Mouse (Mus musculus) adrenal gland, postnatal 4 days (tissue): Measurements from ENCODE around the gene Enox1. TPM values are rescaled to one million over a fixed set of nuclear protein-coding genes. Genes with fewer than 3 reads are reported as not detected.

Source experiments
- DNase-seq, 2 experiments: peaks; one replicate each; pipeline ENCODE4 v3.0.0; 2021 to 2022; ENCODE audit warnings: low spot score in 2 of 2, mixed read lengths in 2 of 2
- total RNA-seq, 2 experiments: library from RNA; stranded (reverse); gene quantifications; 2 replicates each; pipeline ENCODE4 v1.2.3; 2021

Enox1 gene
- total RNA-seq, 2 experiments from 2014 or later = 12.8 to 13.4 TPM

DNA sequence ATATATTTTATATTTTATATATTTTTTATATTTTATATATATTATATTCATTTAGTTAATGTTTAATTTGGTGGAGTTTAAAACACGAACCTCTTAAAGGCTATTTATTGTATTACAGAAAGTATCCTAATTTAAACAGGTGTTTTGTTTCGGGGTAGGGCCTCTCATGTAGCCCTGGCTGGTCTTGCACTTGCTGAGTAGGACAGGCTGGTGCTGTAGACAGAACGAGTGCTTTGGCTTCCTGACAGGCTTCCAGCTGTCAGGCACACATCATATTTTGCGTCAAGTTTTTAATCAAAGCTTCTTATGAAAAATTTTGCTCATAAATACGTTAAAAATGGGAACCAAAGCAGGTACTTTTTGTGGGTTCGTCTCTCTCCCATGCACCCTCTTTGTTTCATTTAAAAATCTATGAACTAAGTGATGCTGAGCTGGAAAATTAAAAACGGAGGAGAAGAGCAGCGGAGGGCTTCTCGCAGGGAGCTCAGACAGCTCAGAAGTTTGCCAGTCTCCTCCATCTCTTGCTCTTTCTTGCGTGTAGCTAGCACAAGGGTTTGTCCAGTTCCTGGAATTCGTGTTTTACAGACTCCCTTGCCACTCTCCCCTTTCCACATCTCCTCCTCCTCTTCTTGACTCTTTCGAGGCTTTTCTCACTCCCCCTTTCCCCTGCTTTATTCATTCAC lies 115.8 kb downstream of the Enox1 start:
- no peak for DNase-seq

- no peak for DNase-seq
Measured at GRCm38 (mm10) chr14:77272931-77273446, 116.4 kb downstream of the Enox1 start.

GRCm38 (mm10) chr14:77273721-77274120 lies 117.2 kb downstream of the Enox1 start:
- no peak for DNase-seq

DNA sequence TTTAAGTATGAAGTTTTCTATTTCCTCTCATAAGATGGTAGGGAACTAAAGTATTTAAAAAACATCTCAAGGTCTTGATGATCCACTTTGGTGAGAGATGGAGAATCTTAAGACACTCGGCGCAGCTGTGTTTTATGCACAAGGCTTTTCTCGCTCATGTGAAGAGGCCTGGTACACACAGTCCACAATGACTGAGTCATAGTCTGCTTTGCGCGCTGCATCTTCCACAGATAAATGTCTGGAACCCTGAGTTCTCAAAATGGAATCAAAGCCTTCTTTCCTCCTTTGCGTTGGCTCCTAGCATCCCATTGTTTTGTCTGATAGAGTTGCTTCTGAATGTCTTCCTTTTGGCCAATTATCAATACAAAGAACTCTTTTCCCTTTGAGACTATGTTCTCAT lies 119.0 kb downstream of the Enox1 start:
- DNase-seq = no peak

- DNase-seq = no peak
Measured at GRCm38 (mm10) chr14:77279143-77279542, 122.6 kb downstream of the Enox1 start.

DNA sequence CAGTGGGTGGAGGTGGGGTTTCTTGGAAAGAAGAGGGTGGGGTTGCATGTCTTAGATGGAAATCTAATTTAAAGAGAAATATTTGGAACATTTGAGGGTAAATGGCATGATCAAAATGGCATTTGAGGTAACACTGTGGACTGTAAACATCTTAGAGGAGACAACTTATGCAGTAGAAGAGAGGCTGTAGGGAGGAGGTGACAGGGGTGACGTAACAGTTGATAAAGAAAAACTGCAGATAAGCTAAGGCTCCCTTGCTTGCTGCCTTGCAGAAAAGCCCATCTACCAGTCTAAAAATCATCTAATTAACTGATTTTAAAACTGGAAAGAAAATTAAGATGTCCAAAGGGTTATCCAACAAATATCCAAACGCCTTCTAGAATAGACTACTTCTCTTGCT lies 123.9 kb downstream of the Enox1 start:
- no peak for DNase-seq

GRCm38 (mm10) chr14:77280893-77281292 lies 124.3 kb downstream of the Enox1 start:
- DNase-seq = no peak

GRCm38 (mm10) chr14:77283939-77284338 lies 127.4 kb downstream of the Enox1 start:
- DNase-seq = no peak

DNA sequence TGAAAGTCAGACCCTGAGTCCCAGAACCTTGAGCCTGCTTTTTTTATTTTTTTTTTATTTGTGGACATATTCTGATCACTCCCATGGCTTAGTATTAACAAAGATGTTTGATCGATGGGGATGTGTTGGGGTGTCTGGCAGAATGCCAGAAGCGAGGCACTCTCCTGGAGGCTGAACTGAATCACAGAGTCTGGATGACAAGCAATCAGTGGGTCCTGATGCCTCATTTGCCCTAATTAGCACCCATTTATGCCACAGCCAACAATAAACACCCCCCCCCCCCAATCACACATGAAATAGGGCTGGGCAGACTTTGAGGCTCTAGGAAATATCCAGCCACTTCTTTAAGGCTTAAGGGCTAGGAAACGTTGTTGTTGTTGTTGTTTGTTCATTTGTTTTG lies 128.9 kb downstream of the Enox1 start:
- DNase-seq = no peak

DNA sequence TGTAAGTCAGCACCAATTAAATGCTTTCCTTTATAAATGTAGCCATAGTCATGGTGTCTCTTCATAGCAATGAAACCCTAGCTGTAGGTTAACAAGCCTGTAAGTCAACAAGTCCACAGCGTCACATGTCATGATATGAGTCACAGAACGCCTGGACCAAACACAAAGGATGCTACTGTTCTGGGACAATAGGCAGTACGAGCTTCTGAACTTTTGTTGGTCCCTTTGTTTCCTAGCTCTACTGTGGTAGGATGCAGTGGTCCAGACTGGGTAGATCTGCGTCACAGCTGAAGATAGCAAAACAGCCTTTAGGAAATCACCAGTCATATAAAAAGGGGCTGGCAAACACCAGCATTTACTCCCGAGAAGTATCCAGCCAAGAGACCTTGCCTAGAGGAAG lies 135.2 kb downstream of the Enox1 start:
- DNase-seq = no peak

DNA sequence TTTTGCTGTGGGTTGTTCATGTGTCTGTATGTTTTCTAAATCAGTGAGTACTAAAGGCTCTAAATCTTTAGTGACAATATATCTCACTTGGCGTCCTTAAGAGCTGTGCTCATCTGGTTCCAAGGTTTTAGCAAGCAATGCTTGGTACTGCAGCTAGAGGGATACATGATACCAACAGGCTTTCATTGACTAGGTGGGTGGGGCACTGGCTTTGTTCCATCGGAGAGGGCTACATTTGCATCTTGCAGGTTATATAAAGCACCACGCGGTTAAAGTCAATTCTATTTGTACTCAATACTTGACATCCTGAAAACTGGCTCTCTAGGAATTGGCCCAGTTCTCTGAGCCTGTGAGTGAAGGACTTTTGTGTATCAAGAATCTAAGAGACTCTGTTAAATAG lies 140.5 kb downstream of the Enox1 start:
- DNase-seq = no peak

GRCm38 (mm10) chr14:77298327-77298726 lies 141.8 kb downstream of the Enox1 start:
- no peak for DNase-seq

DNA sequence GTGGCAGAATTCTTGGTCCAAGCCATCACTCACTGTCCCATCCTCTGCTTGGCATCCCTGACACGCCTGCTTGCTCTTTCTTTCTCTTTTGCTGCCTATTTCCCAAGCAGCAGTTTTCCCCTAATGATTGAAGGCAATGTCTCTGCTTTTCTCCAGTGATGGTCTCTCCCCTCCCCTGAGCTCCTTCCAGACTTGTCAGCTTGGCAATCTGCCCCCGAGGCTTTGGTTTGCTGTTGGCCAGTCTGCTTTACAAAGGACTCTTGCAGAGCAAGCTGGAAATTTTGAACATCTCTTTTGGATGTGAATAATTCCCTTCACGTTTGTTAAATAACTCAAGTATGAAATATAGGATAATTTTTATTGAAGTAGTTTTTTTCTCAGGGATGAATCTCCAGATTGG lies 153.0 kb downstream of the Enox1 start:
- no peak for DNase-seq

- DNase-seq = no peak
Measured at GRCm38 (mm10) chr14:77311456-77311855, 154.9 kb downstream of the Enox1 start.

DNA sequence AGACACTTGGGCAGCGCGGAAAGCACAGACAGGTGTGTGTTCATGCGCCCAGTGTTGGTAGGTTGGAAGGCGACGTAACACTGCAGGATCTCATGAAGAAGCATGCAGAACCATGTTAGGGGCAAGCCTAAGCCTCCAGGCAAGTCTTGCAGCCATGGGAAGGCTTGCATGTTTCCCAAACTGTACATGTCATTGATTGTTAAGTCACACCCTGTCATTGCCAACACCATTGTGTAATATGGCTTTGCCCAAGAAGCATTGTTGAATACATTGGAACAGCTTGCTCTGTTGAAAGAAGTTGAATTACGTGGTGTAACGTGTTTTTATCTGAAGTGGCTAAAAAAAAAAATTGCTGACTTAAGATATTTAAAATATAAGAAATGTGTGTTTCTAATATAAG lies 162.8 kb downstream of the Enox1 start:
- DNase-seq = no peak

GRCm38 (mm10) chr14:77324348-77324747 lies 167.8 kb downstream of the Enox1 start:
- DNase-seq = no peak

DNA sequence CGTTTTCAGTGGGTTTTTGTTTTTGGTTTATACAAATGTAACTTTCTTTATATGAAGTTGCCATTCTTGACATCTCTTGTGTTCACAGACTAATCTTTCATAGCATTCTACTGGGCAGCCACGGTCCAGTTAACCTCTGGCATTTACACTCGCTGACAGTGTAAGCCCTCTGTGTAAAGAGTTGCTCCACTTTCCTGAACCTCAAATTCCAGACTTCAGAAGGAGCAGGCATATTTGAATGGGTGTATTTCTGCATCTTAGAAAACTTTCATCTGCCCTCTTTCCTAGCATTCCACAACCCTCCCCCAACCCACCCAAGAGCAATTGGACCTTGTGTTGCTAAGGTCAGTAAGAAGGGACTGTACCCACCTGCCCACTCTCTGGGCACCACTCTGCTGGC lies 171.1 kb downstream of the Enox1 start:
- DNase-seq = no peak

- DNase-seq = no peak
Measured at GRCm38 (mm10) chr14:77329791-77330190, 173.2 kb downstream of the Enox1 start.

DNA sequence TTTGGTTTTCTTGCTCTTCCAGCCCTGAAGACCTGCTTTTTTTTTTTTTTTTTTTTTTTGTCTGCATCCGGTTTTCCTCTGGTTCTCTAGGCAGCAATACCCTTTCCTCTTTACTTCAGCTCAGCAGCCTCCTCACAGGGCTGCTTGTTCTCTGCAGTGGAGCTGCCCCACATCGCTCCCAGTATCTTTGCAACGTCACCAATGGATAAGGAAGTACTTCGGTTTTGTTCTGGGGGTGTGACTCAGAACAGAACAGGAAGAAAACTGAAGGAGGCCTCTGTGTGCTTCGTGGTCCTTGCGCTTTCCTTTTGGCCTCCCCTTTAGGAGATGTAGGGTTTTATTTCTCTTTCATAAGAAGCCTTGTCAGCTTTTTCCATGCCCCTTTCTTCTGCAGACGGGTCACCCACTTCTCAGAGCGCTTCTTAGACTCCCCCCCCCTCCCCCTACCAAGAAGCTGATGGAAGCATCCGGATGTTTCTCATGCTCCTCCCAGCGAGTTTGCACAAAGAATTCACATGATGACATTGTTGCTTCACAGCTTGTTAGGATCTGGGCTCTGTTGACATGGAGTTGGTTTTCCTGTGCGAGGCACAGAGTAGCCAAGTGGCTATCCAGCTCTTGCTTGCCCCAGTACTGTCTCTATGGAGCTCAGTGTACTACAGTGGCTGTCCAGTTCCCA lies 187.2 kb downstream of the Enox1 start:
- no peak for DNase-seq

GRCm38 (mm10) chr14:77346296-77346695 lies 189.7 kb downstream of the Enox1 start:
- DNase-seq = no peak

DNA sequence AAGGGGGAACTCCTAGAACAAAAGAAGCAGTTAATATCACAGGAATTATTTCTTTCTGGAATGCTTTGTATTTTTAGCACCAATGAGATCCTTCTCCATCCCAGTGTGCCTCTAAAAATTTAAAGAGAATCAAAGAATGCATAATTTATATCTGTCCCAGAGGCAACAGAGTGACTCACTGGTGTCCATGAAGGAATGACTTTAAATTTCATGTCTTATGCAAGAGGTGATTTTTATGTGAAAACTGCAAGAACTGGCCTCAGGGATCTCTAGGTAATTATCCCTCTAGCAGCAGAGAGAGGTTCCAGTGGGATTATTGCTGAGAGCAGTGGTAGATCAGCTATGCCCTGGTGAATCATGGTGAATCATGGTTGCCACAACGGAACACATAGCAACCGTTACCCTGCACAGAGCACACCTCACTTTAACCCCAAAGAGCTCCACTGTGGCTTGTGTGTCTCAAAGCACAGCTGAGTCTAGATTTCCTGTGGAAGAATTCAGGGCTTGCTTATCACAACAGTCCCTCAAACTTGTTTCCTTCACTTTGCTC lies 195.3 kb downstream of the Enox1 start:
- DNase-seq = no peak

GRCm38 (mm10) chr14:77362662-77363061 lies 206.1 kb downstream of the Enox1 start:
- no peak for DNase-seq

GRCm38 (mm10) chr14:77368411-77368810 lies 211.8 kb downstream of the Enox1 start:
- DNase-seq = no peak
